Mouse (Mus musculus): ENCODE measurements at regions not wholly inside any gene's neighbourhood (a gene's known extent, or its start where the extent isn't known, plus 50 kb on each side); places are given as distances from the start of the nearest gene placed in this dataset.

DNA sequence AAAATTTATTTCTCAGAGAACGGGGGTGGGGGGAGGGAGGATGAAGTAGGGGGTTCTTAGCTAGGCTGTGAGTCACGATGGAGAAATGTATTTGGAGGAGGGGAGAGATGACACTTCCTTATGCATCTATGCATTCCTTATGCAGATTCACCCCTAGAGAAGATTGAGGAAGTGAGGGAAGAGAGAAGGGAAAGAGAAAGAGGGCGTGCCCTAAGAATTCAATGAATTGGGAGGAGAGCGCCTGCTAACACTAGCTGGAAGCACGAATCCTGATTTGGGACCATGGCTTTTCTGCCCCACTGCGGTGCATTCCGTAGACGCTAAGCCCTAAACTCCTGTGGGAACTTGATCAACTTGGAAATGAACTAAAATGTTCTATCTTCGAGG is 56.1 kb downstream of the Foxi3 start:
- DNase-seq (ENCODE audit: low spot score in 2 of 2): no peak

- DNase-seq (ENCODE audit: low spot score in 2 of 2): peak in 1 of 2 experiments; percentile 27
These were observed 56.6 kb downstream of the Foxi3 start for GRCm38 (mm10) chr6:71012823-71013461.

DNA sequence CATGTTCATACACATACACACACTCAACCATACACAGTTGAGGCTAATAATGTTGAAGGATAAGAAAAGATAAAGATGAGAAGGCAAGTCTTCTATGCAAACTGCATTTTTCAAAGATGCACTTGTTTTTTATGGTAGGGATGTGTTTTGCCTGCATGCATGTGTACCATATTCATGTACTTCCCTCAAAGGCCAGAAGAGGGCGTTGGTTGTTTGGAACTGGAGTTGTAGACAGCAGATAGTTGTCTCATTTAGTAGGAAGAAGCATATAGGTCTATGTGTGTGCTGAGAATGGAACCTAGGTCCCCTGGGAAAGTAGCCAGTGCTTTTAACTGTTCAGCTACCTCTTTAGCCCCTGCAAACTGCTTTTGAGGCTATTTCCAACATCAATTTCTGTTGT is 60.1 kb downstream of the Foxi3 start:
- DNase-seq (ENCODE audit: low spot score in 2 of 2): no peak

GRCm38 (mm10) chr6:71021353-71021752 is 65.0 kb downstream of the Foxi3 start:
- DNase-seq (ENCODE audit: low spot score in 2 of 2): no peak

- DNase-seq (ENCODE audit: low spot score in 2 of 2): no peak
These were observed 69.1 kb downstream of the Foxi3 start for GRCm38 (mm10) chr6:71025472-71025871.

- DNase-seq (ENCODE audit: low spot score in 2 of 2): no peak
These were observed 73.3 kb downstream of the Foxi3 start for GRCm38 (mm10) chr6:71029663-71030062.

DNA sequence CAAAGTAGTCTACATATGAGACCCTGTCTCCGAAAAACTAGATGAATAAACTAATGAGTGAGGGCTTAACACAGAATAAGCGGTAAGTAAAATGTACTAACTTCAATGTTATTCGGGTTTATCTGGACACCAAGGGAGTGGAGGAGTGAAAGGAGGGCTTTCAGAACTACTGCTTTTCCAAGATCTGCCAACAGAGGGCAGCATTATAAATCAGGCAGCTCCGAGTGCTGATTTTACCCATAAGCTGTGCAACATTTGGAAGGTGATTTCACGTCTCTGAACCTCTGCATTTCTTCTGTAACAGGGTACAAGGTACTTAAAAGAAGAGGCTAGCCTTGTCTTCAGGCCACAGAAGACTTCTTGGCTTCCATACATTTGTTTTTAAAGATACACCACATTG is 74.2 kb downstream of the Foxi3 start:
- no peak for DNase-seq (ENCODE audit: low spot score in 2 of 2)

GRCm38 (mm10) chr6:71044241-71044640 is 87.9 kb downstream of the Foxi3 start:
- DNase-seq (ENCODE audit: low spot score in 2 of 2): no peak

DNA sequence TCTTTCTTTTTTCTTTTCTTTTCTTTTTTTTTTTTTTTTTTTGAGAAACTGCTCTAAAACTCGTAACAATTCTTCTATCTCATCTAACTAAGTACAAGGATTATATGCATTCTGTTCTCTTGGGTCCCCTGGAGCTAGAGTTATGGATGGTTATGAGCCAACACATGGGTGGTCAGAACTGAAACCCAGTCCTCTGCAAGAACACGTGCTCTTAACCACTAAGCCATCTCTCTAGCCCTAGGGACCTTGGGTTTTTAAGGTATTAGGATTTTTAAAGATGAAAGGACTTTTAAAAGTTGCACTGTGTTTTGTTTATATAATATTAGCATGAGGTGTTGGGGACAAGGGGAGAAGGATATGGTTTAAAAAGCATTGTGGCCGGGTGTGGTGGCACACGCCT is 88.9 kb downstream of the Foxi3 start:
- DNase-seq (ENCODE audit: low spot score in 2 of 2): no peak

GRCm38 (mm10) chr6:71048199-71049094 is 92.1 kb downstream of the Foxi3 start:
- DNase-seq (ENCODE audit: low spot score in 2 of 2): peak in 1 of 2 experiments; percentile 24

DNA sequence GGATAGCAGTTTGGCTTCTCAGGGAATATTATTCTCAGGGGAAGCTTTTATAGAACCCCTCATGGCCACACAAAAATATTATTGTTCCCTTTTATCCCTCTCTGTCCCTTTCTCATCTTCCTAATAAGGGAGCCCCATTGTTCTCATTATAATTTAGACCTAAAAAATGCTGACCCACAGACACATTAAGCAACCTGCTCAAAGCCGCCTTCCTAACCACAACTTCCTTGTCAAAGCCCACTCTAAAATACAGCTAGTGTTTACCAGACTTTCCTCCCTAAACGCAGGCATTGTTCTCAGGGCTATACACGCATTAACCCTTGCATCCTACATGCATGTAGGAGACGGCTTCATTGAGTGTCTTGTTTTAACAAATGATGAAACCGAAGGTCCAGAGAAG is 93.9 kb downstream of the Foxi3 start:
- no peak for DNase-seq (ENCODE audit: low spot score in 2 of 2)

- no peak for DNase-seq (ENCODE audit: low spot score in 2 of 2)
These were observed 93.5 kb downstream of the Thnsl2 start for GRCm38 (mm10) chr6:71050754-71051213.

GRCm38 (mm10) chr6:71057209-71057858 is 86.9 kb downstream of the Thnsl2 start:
- DNase-seq (ENCODE audit: low spot score in 2 of 2): no peak

DNA sequence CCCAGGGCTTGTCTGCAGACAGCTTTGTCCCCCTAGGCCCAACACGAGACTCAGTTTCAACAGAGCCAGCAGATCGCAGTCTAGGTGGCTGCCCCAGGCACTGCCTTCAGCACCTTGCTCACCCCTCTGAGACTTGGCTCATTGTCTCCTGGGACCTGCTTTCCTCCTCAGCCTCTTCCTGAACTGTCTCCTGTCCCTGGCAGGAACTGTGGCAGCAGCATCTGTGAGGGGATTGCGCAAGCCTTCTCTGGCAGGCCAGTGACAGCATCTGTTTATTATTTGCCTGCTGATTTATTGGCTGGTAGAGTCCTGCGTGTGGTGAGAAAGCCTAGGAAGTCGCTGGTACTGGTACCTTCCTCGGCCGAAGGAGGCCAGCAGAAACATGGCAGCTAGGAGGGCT is 84.1 kb downstream of the Thnsl2 start:
- no peak for DNase-seq (ENCODE audit: low spot score in 2 of 2)

- no peak for DNase-seq (ENCODE audit: low spot score in 2 of 2)
These were observed 81.3 kb downstream of the Thnsl2 start for GRCm38 (mm10) chr6:71062980-71063379.

DNA sequence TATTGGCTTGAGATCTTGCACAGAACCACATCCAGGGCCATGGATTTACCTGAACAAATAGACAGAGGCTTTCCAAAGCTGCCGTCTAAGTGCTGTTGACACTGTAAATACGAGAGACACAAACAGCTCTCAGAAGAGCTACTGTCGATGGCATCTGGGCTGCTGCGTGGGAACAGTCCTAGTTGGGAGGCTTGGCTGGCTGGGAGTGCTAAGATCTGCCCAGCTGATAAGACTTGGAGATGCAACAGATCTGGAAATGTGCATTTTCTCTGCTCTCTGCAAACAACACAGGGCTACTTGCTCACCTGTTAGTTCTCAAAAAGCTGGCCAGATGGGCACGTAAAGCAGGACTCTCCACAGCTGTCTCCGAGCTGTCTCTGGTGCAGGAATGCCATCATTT is 78.8 kb downstream of the Thnsl2 start:
- no peak for DNase-seq (ENCODE audit: low spot score in 2 of 2)

DNA sequence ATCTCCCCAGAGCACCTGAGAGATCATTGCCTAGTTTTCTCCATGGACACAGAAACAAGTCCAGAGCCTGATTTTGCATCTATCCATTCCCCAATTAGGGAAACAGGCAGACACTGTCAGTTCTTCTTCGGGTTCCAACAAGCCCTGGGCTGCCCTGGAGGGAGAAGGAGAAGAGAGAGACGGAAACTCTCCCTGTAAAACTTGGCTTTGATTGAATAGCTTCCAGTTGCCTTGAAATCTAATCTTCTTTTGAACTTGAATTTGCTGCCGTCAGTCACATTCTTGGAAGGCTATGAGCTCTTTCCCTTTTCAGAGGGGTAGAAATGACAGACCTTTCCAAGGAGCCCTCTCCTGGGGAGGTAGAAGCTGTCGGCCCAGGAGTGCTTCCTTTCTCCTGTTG is 75.0 kb downstream of the Thnsl2 start:
- DNase-seq (ENCODE audit: low spot score in 2 of 2): no peak

GRCm38 (mm10) chr6:71074789-71075191 is 69.4 kb downstream of the Thnsl2 start:
- no peak for DNase-seq (ENCODE audit: low spot score in 2 of 2)
